Mouse (Mus musculus) testis, adult 2 months (tissue): Measurements from ENCODE around the gene Smarca4.

Source experiments
- CTCF ChIP-seq: fragments of 200-500 bp; IDR thresholded peaks from 2 replicates; pipeline ENCODE4 v1.5.1; 2012; ENCODE audit warnings: low read depth, mild to moderate bottlenecking, inconsistent platforms, low read length, moderate library complexity; ENCODE audit not compliant: control insufficient read depth, insufficient read depth, insufficient replicate concordance
- POLR2A ChIP-seq: fragments of 200-500 bp; IDR thresholded peaks from 2 replicates; pipeline ENCODE4 v1.6.1; 2012; ENCODE audit warnings: low read depth, mild to moderate bottlenecking, inconsistent platforms, low read length, moderate library complexity; ENCODE audit not compliant: control insufficient read depth

DNA sequence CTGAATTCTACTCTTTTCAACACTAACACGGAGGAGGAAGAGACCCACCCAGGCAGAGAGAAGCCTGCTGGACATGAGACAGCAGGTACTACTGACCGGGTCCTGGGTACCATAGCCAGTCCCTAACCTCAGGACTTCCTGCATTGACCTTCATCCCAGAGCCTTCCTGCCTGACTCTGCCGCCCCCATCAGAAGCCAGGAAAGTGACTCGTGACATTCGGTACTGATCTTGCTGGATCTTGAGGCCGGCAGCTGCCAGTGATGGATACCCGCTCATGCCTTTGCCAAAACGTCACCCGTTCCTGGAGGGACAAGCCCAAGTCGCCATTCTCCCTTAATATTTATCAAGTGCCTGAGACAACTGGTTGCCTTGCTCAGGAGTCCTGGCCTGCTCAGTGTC, 132.5 kb downstream of the Smarca4 start:
- TF ChIP-seq CTCF, result no peak
- no peak for TF ChIP-seq POLR2A
